Mouse (Mus musculus) embryonic facial prominence, embryonic 12.5 days (tissue): ENCODE measurements around the gene Nxt2. TPM values are rescaled to one million over a fixed set of nuclear protein-coding genes. Genes with fewer than 3 reads are reported as not detected.
A peak's percentile ranks its signal among the peaks of the same experiment; 100 is the strongest.
"Not testable (repeated sequence)": the region's sequence is repeated elsewhere in the genome, so short reads cannot be mapped to it uniquely, and the experiment has no call there.

ENCODE experiments used
- ATAC-seq: fragments of 200-750 bp; cut with Nextera tagmentation; 2 replicates; pipeline ENCODE4 v1.8.0; 2017; ENCODE audit not compliant: insufficient number of reproducible peaks, insufficient read depth, low FRiP score, low TSS enrichment
- H3K27ac ChIP-seq: fragments of 300-500 bp; sonication (generic); 2 replicates; pipeline ENCODE4 v1.5.1; 2016; ENCODE audit warnings: mild to moderate bottlenecking
- H3K27me3 ChIP-seq: fragments of 300-500 bp; sonication (generic); 2 replicates; pipeline ENCODE4 v1.6.1; 2016; ENCODE audit warnings: mild to moderate bottlenecking, moderate library complexity
- H3K36me3 ChIP-seq: fragments of 300-500 bp; sonication (generic); 2 replicates; pipeline ENCODE4 v1.6.1; 2016; ENCODE audit warnings: mild to moderate bottlenecking
- H3K4me1 ChIP-seq: fragments of 300-500 bp; sonication (generic); 2 replicates; pipeline ENCODE4 v1.6.1; 2016
- H3K4me2 ChIP-seq: fragments of 300-500 bp; sonication (generic); replicated peaks from 2 replicates; pipeline ENCODE4 v1.6.1; 2016; ENCODE audit warnings: mild to moderate bottlenecking, moderate library complexity
- H3K4me3 ChIP-seq: fragments of 300-500 bp; sonication (generic); 2 replicates; pipeline ENCODE4 v1.5.1; 2016; ENCODE audit warnings: mild to moderate bottlenecking
- H3K9ac ChIP-seq: fragments of 300-500 bp; sonication (generic); 2 replicates; pipeline ENCODE4 v1.6.1; 2016; ENCODE audit warnings: mild to moderate bottlenecking, moderate library complexity
- H3K9me3 ChIP-seq: fragments of 300-500 bp; sonication (generic); 2 replicates; pipeline ENCODE4 v1.6.1; 2016; ENCODE audit warnings: mild to moderate bottlenecking, moderate library complexity
- WGBS: fragments of 180-500 bp; shearing (Covaris S2); methylation state at CpG from one replicate; pipeline ENCODE4 v1.1.7; 2016; 5-methylcytosine and 5-hydroxymethylcytosine counted together
- polyA plus RNA-seq: library from polyadenylated mRNA; unstranded; fragments of >200 nt; fragmentation: Nextera tagmentation; extraction: Ambion mirVana; gene quantifications from 2 replicates; pipeline ENCODE4 v1.2.1, GENCODE M21; 2016

Nxt2 gene
- polyA plus RNA-seq, 1 experiment from 2014 or later = 13.2 TPM

- no peaks in the 10 kb centered on the region for H3K36me3 ChIP-seq
- H3K4me3 ChIP-seq = peak overlapping the region; percentile 47
- peak overlapping the region; percentile 41 for H3K4me2 ChIP-seq
- no peak overlapping the region for H3K9ac ChIP-seq
- no peak for ATAC-seq
- no peak overlapping the region for H3K27ac ChIP-seq
- 46% methylated on average over 7 of the region's 7 CpGs for WGBS
- no peaks in the 10 kb centered on the region for H3K9me3 ChIP-seq
- no peaks in the 10 kb centered on the region for H3K27me3 ChIP-seq
- H3K4me1 ChIP-seq = no peaks in the 10 kb centered on the region
These were observed 2.2 kb downstream of the Nxt2 start for GRCm38 (mm10) chrX:142228769-142229158.

GRCm38 (mm10) chrX:142236146-142236545, 9.6 kb downstream of the Nxt2 start:
- not testable (repeated sequence) for H3K9me3 ChIP-seq, H3K27ac ChIP-seq, H3K9ac ChIP-seq, H3K4me1 ChIP-seq, H3K27me3 ChIP-seq, H3K36me3 ChIP-seq, H3K4me3 ChIP-seq, H3K4me2 ChIP-seq, ATAC-seq
- 83% methylated on average over 1 of the region's 1 CpGs for WGBS

DNA sequence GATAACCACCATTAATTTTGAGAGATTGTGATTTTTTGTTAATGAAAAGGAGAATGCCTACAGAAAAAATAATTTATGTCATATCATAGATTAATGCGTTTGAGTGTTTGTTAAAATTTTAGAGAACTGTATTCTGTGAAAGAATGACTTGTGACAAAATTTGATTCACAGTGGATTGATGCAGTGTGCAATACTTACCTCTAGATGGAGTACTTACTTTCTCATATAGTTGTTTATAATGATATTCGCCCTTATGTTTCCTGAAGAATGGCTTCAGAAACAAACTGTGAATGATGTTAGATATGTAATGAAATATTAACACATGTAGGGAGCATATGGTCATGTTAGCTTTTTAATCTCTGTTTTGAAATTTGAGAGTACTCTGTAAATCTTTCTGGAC, 10.5 kb downstream of the Nxt2 start:
- Histone ChIP-seq H3K4me3 (no peak overlapping the region), H3K9me3 (no peaks in the 10 kb centered on the region), H3K27ac (no peak overlapping the region), H3K4me1 (no peaks in the 10 kb centered on the region), H3K4me2 (no peak overlapping the region), H3K9ac (no peak overlapping the region), H3K27me3 (no peaks in the 10 kb centered on the region), H3K36me3 (no peaks in the 10 kb centered on the region)
- ATAC-seq = no peak
- WGBS = 55% methylated on average over 2 of the region's 2 CpGs

DNA sequence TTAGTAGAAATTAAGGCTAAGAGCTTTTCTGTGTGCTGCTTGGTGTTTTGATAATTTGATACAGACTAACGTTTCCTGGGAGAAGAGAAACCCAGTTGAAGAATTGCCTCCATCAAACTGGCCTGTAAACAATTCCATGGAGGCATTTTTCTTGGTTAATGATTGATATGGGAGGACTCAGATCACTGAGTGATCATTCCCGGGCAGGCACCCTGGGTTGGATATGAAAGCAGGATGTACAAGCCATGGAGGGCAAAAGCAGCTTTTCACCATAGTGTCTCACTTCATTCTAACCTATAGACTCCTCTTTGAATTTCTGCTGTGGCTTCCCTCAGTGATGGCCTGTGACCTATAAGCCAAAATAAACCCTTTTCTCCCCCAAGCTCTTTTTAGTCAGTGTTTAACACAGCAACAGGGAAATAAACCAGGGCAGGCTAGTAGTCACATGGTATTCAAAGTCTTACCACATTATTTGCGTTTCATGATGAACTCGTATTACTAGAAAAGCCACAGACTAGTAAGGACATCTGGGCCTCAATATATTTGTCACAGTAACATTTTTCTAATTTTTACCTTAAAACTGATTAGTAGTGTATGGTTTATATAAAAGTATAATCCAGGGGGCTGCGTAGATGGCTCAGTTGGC, 19.2 kb downstream of the Nxt2 start:
- H3K4me1 ChIP-seq = no peaks in the 10 kb centered on the region
- H3K27me3 ChIP-seq = 0 out of 2 replicates have a peak, but pooled peaks cover 2% of the 10 kb centered on the region
- no peaks in the 10 kb centered on the region for H3K9me3 ChIP-seq
- no peak for ATAC-seq
- H3K4me2 ChIP-seq = no peak overlapping the region
- no peaks in the 10 kb centered on the region for H3K36me3 ChIP-seq
- no peak overlapping the region for H3K27ac ChIP-seq
- WGBS = 74% methylated on average over 5 of the region's 5 CpGs
- H3K9ac ChIP-seq = no peak overlapping the region
- H3K4me3 ChIP-seq = no peak overlapping the region

- ATAC-seq = no peak
- Histone ChIP-seq H3K9me3 (no peaks in the 10 kb centered on the region), H3K4me3 (no peak overlapping the region), H3K27me3 (0 out of 2 replicates have a peak, but pooled peaks cover 2% of the 10 kb centered on the region), H3K4me1 (no peaks in the 10 kb centered on the region), H3K9ac (no peak overlapping the region), H3K36me3 (no peaks in the 10 kb centered on the region), H3K4me2 (no peak overlapping the region), H3K27ac (no peak overlapping the region)
- 85% methylated on average over 7 of the region's 7 CpGs for WGBS
These were observed 23.6 kb downstream of the Nxt2 start for GRCm38 (mm10) chrX:142250008-142250736.

- H3K27me3 ChIP-seq = peaks cover 8% of the 10 kb centered on the region; the same call in 1 of the 2 replicates
- no peaks in the 10 kb centered on the region for H3K4me1 ChIP-seq
- no peak overlapping the region for H3K27ac ChIP-seq
- 78% methylated on average over 3 of the region's 3 CpGs for WGBS
- ATAC-seq = no peak
- H3K4me3 ChIP-seq = no peak overlapping the region
- no peak overlapping the region for H3K4me2 ChIP-seq
- H3K9ac ChIP-seq = no peak overlapping the region
- no peaks in the 10 kb centered on the region for H3K9me3 ChIP-seq
- no peaks in the 10 kb centered on the region for H3K36me3 ChIP-seq
These were observed 49.5 kb downstream of the Nxt2 start for GRCm38 (mm10) chrX:142276031-142276430.

- H3K27me3 ChIP-seq = peaks cover 8% of the 10 kb centered on the region; the same call in 1 of the 2 replicates
- no peak for ATAC-seq
These were observed 50.0 kb downstream of the Nxt2 start for GRCm38 (mm10) chrX:142276573-142276972.

GRCm38 (mm10) chrX:142285905-142286304, 59.3 kb downstream of the Nxt2 start:
- Histone ChIP-seq H3K4me2 (no peak overlapping the region), H3K9ac (no peak overlapping the region), H3K4me3 (no peak overlapping the region), H3K36me3 (no peaks in the 10 kb centered on the region), H3K27me3 (no peaks in the 10 kb centered on the region), H3K9me3 (no peaks in the 10 kb centered on the region), H3K4me1 (no peaks in the 10 kb centered on the region), H3K27ac (no peak overlapping the region)
- ATAC-seq = no peak
- 39% methylated on average over 5 of the region's 5 CpGs for WGBS

More at GRCm38 (mm10) chrX:142276573-142276972, 50.0 kb downstream of the Nxt2 start:
- Histone ChIP-seq H3K4me1 (no peaks in the 10 kb centered on the region), H3K9ac (no peak overlapping the region), H3K27ac (no peak overlapping the region), H3K4me2 (no peak overlapping the region), H3K36me3 (no peaks in the 10 kb centered on the region), H3K4me3 (no peak overlapping the region), H3K9me3 (no peaks in the 10 kb centered on the region)
- WGBS = 63% methylated on average over 3 of the region's 3 CpGs

Other genes with a start within 250 kb of the Nxt2 start
- not detected in 2 replicates for gene Gucy2f, start 29.8 kb upstream of the Nxt2 start, polyA plus RNA-seq
- 20.3 and 23.3 TPM in 2 replicates for gene Kcne1l, start 79.5 kb downstream of the Nxt2 start, polyA plus RNA-seq
- 11.0 and 12.9 TPM in 2 replicates for gene Acsl4, start 163.8 kb downstream of the Nxt2 start, polyA plus RNA-seq